Mouse (Mus musculus) spleen, adult 2 months (tissue): ENCODE data around the gene Atpaf2. TPM values are rescaled to one million over a fixed set of nuclear protein-coding genes. Genes with fewer than 3 reads are reported as not detected.

ENCODE experiments used
- DNase-seq, 2 experiments: peaks; one replicate each; pipeline versions ENCODE4 v3.0.0 to v3.0.0-alpha.2; 2012 to 2021; ENCODE audit warnings: low spot score in 2 of 2, low read depth in 1 of 2
- H3K27ac ChIP-seq: fragments of 200-500 bp; 2 replicates; pipeline ENCODE4 v1.5.1; 2012; ENCODE audit warnings: low read length, inconsistent platforms; ENCODE audit not compliant: insufficient read depth
- H3K27me3 ChIP-seq: fragments of 200-500 bp; 2 replicates; pipeline ENCODE4 v1.6.1; 2012; ENCODE audit warnings: mild to moderate bottlenecking, moderate library complexity, low read length, inconsistent platforms; ENCODE audit not compliant: control insufficient read depth, insufficient read depth
- H3K36me3 ChIP-seq: fragments of 200-500 bp; 2 replicates; pipeline ENCODE4 v1.6.1; 2012; ENCODE audit warnings: mild to moderate bottlenecking, low read length, inconsistent platforms; ENCODE audit not compliant: control insufficient read depth, insufficient read depth
- H3K4me1 ChIP-seq: fragments of 200-500 bp; 2 replicates; pipeline ENCODE4 v1.6.1; 2011; ENCODE audit warnings: inconsistent platforms; ENCODE audit not compliant: control insufficient read depth, insufficient read depth, insufficient read length
- H3K4me3 ChIP-seq: fragments of 200-500 bp; 2 replicates; pipeline ENCODE4 v1.5.1; 2011; ENCODE audit warnings: mild to moderate bottlenecking, inconsistent platforms; ENCODE audit not compliant: insufficient read depth, insufficient read length; ENCODE audit errors: extremely low read depth
- CTCF ChIP-seq: fragments of 200-500 bp; IDR thresholded peaks from 2 replicates; pipeline ENCODE4 v1.5.1; 2011; ENCODE audit warnings: mild to moderate bottlenecking, inconsistent platforms; ENCODE audit not compliant: insufficient read depth, insufficient read length, insufficient replicate concordance; ENCODE audit errors: extremely low read depth
- POLR2A ChIP-seq: fragments of 200-500 bp; IDR thresholded peaks from 2 replicates; pipeline ENCODE4 v1.6.1; 2011; ENCODE audit warnings: low read depth, low read length, inconsistent platforms
- WGBS: fragments of 180-500 bp; shearing (Covaris S2); methylation state at CpG from one replicate; pipeline ENCODE4 v1.1.7; 2018; 5-methylcytosine and 5-hydroxymethylcytosine counted together
- polyA plus RNA-seq: library from polyadenylated mRNA; depleted of rRNA; stranded (reverse); fragments of >200 nt; gene quantifications from 2 replicates; pipeline ENCODE4 v1.2.3, GENCODE M21; 2012

The Atpaf2 gene
- polyA plus RNA-seq, 1 experiment, result 15.1 TPM

- no peak for TF ChIP-seq POLR2A
- Histone ChIP-seq H3K4me3 (no peak overlapping the region), H3K36me3 (peaks cover 1% of the 10 kb centered on the region; the same call in 1 of the 2 replicates), H3K4me1 (peaks cover 7% of the 10 kb centered on the region; the same call in 1 of the 2 replicates), H3K27ac (no peak overlapping the region), H3K27me3 (no peaks in the 10 kb centered on the region)
- DNase-seq, result no peak
- 67% methylated on average over 6 of the region's 6 CpGs for WGBS
Measured at GRCm38 (mm10) chr11:60422046-60422668, 3.9 kb upstream of the Atpaf2 start.

- Histone ChIP-seq H3K27ac (no peak overlapping the region), H3K4me1 (peaks cover 14% of the 10 kb centered on the region)
- WGBS, result 5% methylated on average over 6 of the region's 6 CpGs
Measured at GRCm38 (mm10) chr11:60418473-60418803, 181 bp upstream of the Atpaf2 start.

GRCm38 (mm10) chr11:60416963-60417716 is 1.1 kb downstream of the Atpaf2 start, which contains the start of gene Gid4:
Gene Gid4, plus strand, starts transcription at chr11:60417145.
- Histone ChIP-seq H3K27ac (peak within 1 kb of the TSS; percentile 86), H3K27me3 (no peaks in the 10 kb centered on the region), H3K4me3 (peak within 1 kb of the TSS; percentile 94), H3K4me1 (peaks cover 14% of the 10 kb centered on the region), H3K36me3 (no peaks in the 10 kb centered on the region)
- WGBS, result under 1% methylated on average over 72 of the region's 81 CpGs
- no peak for TF ChIP-seq CTCF
- TF ChIP-seq POLR2A, result peak; percentile 63
- peak; percentile 97 to 99 for DNase-seq

More at GRCm38 (mm10) chr11:60418473-60418803, 181 bp upstream of the Atpaf2 start:
- H3K4me3 ChIP-seq, result peak overlapping the region; percentile 94; the same call in 1 of the 2 replicates
- no peaks in the 10 kb centered on the region for H3K36me3 ChIP-seq
- H3K27me3 ChIP-seq, result no peaks in the 10 kb centered on the region
- no peak for DNase-seq
- TF ChIP-seq CTCF (no peak), POLR2A (no peak)

GRCm38 (mm10) chr11:60416590-60416962 is 1.7 kb downstream of the Atpaf2 start:
- Histone ChIP-seq H3K4me3 (peak overlapping the region; percentile 92), H3K4me1 (peaks cover 14% of the 10 kb centered on the region), H3K36me3 (no peaks in the 10 kb centered on the region), H3K27me3 (no peaks in the 10 kb centered on the region), H3K27ac (peak overlapping the region; percentile 75)
- TF ChIP-seq CTCF (no peak), POLR2A (no peak)
- peak in 1 of 2 experiments; percentile 12 for DNase-seq
- under 1% methylated on average over 21 of the region's 21 CpGs for WGBS

- TF ChIP-seq POLR2A (no peak), CTCF (no peak)
- H3K36me3 ChIP-seq, result peaks cover 9% of the 10 kb centered on the region
- no peak overlapping the region for H3K27ac ChIP-seq
- DNase-seq, result no peak
- 87% methylated on average over 2 of the region's 2 CpGs for WGBS
- H3K4me3 ChIP-seq, result no peak overlapping the region
- peaks cover 7% of the 10 kb centered on the region for H3K4me1 ChIP-seq
- H3K27me3 ChIP-seq, result no peaks in the 10 kb centered on the region
Measured at GRCm38 (mm10) chr11:60412921-60413320, 5.3 kb downstream of the Atpaf2 start.

GRCm38 (mm10) chr11:60412173-60412572 is 6.1 kb downstream of the Atpaf2 start:
- no peak overlapping the region for H3K4me3 ChIP-seq
- 5% methylated on average over 3 of the region's 3 CpGs for WGBS
- no peaks in the 10 kb centered on the region for H3K27me3 ChIP-seq
- TF ChIP-seq CTCF, result no peak
- TF ChIP-seq POLR2A, result no peak
- peaks cover 11% of the 10 kb centered on the region for H3K36me3 ChIP-seq
- H3K27ac ChIP-seq, result no peak overlapping the region
- H3K4me1 ChIP-seq, result peaks cover 7% of the 10 kb centered on the region
- DNase-seq, result peak; percentile 41 to 42

GRCm38 (mm10) chr11:60406606-60407005 is 11.7 kb downstream of the Atpaf2 start:
- WGBS, result 98% methylated on average over 1 of the region's 1 CpGs
- no peaks in the 10 kb centered on the region for H3K4me1 ChIP-seq
- no peak overlapping the region for H3K4me3 ChIP-seq
- TF ChIP-seq POLR2A (no peak), CTCF (no peak)
- peaks cover 39% of the 10 kb centered on the region for H3K36me3 ChIP-seq
- H3K27ac ChIP-seq, result no peak overlapping the region
- DNase-seq, result no peak
- no peaks in the 10 kb centered on the region for H3K27me3 ChIP-seq
